Mouse (Mus musculus): ENCODE measurements around the gene Arhgap24. TPM values are rescaled to one million over a fixed set of nuclear protein-coding genes. Genes with fewer than 3 reads are reported as not detected.

Gene Arhgap24
- polyA plus RNA-seq, 1 experiment from 2014 or later: 12.0 TPM

DNA sequence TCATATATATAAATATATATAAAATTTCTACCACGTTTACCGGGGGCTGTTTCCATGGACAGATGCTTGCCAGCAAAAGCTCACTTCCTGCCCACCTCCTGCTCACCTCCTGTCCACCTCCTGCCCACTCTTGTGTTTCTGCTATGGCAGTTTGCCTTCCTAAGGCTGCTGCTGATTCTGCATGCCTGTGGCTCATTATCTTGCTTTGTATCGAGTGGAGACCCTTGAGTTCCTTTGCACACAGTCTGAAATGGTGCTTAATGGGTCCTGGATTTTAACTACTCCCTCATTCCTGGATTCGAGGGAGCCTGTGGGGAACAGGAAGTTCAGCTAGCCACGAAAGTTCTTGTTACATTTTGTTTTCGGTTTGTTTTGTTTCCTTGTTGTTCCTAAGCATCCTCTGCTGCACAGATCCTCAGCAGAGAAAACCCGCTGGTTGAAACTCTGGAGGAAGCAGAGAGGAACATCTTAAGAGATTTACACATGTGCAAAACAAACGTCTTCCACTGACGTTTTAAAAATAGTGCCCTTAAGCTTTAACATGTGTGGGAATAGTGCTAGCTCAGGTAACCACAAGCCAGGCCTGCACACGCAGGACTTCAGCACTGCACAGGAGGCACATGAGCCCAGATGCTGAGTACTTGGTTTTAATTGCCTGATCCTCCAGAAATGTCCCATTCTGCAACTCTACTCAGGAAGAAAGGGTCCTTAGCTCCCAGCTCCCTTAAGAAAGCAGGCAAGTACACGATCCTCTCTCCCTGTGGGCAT lies 69.9 kb downstream of the Arhgap24 start:
- Histone ChIP-seq H3K4me2 (ENCODE audit: low read depth, low read length) (no peak overlapping the region), H3K9ac (replicated peaks; ENCODE audit: low read depth, low read length) (no peak overlapping the region), H3K36me3 (ENCODE audit: control insufficient read depth, insufficient read depth, low read length) (no peaks in the 10 kb centered on the region), H3K9me3 (ENCODE audit: control insufficient read depth, low read length) (no peaks in the 10 kb centered on the region), H3K4me1 (ENCODE audit: control insufficient read depth, insufficient read depth, low read length) (no peaks in the 10 kb centered on the region), H3K27ac (ENCODE audit: low read depth, low read length) (no peak overlapping the region), H3K4me3 (ENCODE audit: low read depth, low read length) (no peak overlapping the region), H3K27me3 (ENCODE audit: control insufficient read depth, insufficient read depth, low read length) (no peaks in the 10 kb centered on the region)
- ATAC-seq (ENCODE audit: low read depth): no peak
- 65% methylated on average over 11 of the region's 11 CpGs for WGBS

DNA sequence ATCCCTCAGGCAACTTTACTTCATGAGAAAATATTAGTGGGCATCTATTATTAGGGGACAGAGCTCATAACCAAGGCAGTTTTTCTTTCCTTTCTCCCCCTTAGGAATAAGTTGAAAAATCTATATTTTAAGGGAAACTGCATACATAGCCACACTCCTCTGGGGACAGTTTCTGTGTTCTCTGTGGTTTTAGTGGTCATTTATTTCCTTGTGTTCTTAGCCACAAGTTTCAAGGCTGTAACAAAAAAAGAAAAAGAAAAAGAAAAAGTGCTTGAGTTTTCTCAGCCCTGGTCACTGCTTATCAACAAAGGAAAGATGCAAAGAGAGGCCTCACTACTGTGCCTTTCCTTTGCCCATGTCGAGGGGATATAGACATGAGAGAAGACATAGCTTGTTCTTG lies 71.3 kb downstream of the Arhgap24 start:
- Histone ChIP-seq H3K36me3 (ENCODE audit: control insufficient read depth, insufficient read depth, low read length) (no peaks in the 10 kb centered on the region), H3K4me3 (ENCODE audit: low read depth, low read length) (no peak overlapping the region), H3K9me3 (ENCODE audit: control insufficient read depth, low read length) (no peaks in the 10 kb centered on the region), H3K4me1 (ENCODE audit: control insufficient read depth, insufficient read depth, low read length) (no peaks in the 10 kb centered on the region), H3K4me2 (ENCODE audit: low read depth, low read length) (no peak overlapping the region), H3K9ac (replicated peaks; ENCODE audit: low read depth, low read length) (no peak overlapping the region), H3K27me3 (ENCODE audit: control insufficient read depth, insufficient read depth, low read length) (no peaks in the 10 kb centered on the region), H3K27ac (ENCODE audit: low read depth, low read length) (no peak overlapping the region)
- WGBS: 91% methylated on average over 1 of the region's 1 CpGs
- no peak for ATAC-seq (ENCODE audit: low read depth)

DNA sequence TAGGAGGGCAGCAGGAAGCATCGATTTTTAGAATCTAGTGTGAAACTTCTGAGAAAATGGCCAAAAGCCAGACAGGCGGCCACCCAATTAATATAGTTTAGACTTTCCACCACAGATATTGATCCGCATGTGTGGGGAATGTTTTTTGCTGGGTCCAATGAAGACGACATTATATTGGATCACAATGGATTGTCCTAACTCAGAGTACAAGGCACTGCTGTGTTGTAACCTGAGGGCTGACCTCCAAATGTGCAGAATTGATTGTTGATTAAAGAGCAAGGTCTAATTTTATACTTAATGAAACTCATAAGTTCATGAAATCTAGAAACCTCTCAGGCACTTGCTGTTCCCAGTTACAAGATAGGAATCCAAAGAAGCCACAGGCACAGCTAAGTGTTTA lies 74.8 kb downstream of the Arhgap24 start:
- no peaks in the 10 kb centered on the region for H3K9me3 ChIP-seq (ENCODE audit: control insufficient read depth, low read length)
- H3K9ac ChIP-seq (replicated peaks; ENCODE audit: low read depth, low read length): no peak overlapping the region
- H3K27ac ChIP-seq (ENCODE audit: low read depth, low read length): no peak overlapping the region
- no peak for ATAC-seq (ENCODE audit: low read depth)
- 95% methylated on average over 4 of the region's 4 CpGs for WGBS
- H3K4me2 ChIP-seq (ENCODE audit: low read depth, low read length): no peak overlapping the region
- H3K27me3 ChIP-seq (ENCODE audit: control insufficient read depth, insufficient read depth, low read length): no peaks in the 10 kb centered on the region
- no peaks in the 10 kb centered on the region for H3K4me1 ChIP-seq (ENCODE audit: control insufficient read depth, insufficient read depth, low read length)
- no peak overlapping the region for H3K4me3 ChIP-seq (ENCODE audit: low read depth, low read length)
- no peaks in the 10 kb centered on the region for H3K36me3 ChIP-seq (ENCODE audit: control insufficient read depth, insufficient read depth, low read length)

DNA sequence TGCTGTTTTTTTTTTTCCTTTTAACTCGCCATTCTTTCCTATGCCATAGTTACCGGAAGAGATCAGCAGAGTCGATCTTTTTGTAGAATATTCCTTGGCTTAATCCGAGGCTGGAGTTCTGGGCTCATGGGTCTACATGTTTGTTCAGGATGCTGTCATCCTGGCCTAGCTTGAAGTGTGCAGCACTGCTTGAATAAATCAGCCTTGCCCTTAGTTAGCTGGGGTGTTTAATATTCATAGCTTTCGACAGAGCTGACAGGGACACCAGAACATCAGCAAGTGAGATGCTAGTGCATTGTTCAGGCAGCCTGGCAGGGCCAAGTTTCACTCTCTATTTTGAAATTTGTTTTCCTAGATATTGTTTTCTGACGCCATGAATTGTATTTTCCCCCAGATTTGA lies 79.1 kb downstream of the Arhgap24 start:
- Histone ChIP-seq H3K27me3 (ENCODE audit: control insufficient read depth, insufficient read depth, low read length) (no peaks in the 10 kb centered on the region), H3K4me3 (ENCODE audit: low read depth, low read length) (no peak overlapping the region), H3K4me1 (ENCODE audit: control insufficient read depth, insufficient read depth, low read length) (no peaks in the 10 kb centered on the region), H3K27ac (ENCODE audit: low read depth, low read length) (no peak overlapping the region), H3K36me3 (ENCODE audit: control insufficient read depth, insufficient read depth, low read length) (no peaks in the 10 kb centered on the region), H3K9me3 (ENCODE audit: control insufficient read depth, low read length) (no peaks in the 10 kb centered on the region), H3K4me2 (ENCODE audit: low read depth, low read length) (no peak overlapping the region), H3K9ac (replicated peaks; ENCODE audit: low read depth, low read length) (no peak overlapping the region)
- 69% methylated on average over 6 of the region's 6 CpGs for WGBS
- no peak for ATAC-seq (ENCODE audit: low read depth)

DNA sequence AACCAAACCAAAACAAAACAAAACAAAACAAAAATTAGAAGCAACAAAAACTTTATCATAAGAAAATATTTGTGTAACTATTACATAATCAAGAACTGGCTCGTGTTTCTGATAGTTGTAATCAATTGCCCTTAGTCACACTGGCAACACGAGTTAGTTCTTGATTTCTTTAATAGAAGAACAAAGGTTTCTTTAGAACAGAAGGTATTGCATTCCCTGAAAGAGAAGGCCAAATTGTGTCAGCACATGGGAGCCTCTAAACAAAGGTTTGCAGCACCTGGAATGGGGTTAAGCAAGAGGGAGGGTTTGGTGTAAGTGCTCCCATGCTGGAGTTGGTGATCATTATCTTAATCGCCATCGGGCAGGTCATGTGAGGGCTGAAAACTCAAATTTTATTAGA lies 82.8 kb downstream of the Arhgap24 start:
- H3K27me3 ChIP-seq (ENCODE audit: control insufficient read depth, insufficient read depth, low read length): no peaks in the 10 kb centered on the region
- H3K4me2 ChIP-seq (ENCODE audit: low read depth, low read length): no peak overlapping the region
- 79% methylated on average over 4 of the region's 4 CpGs for WGBS
- H3K36me3 ChIP-seq (ENCODE audit: control insufficient read depth, insufficient read depth, low read length): no peaks in the 10 kb centered on the region
- H3K9me3 ChIP-seq (ENCODE audit: control insufficient read depth, low read length): no peaks in the 10 kb centered on the region
- no peak overlapping the region for H3K9ac ChIP-seq (replicated peaks; ENCODE audit: low read depth, low read length)
- no peak overlapping the region for H3K27ac ChIP-seq (ENCODE audit: low read depth, low read length)
- no peaks in the 10 kb centered on the region for H3K4me1 ChIP-seq (ENCODE audit: control insufficient read depth, insufficient read depth, low read length)
- no peak overlapping the region for H3K4me3 ChIP-seq (ENCODE audit: low read depth, low read length)
- ATAC-seq (ENCODE audit: low read depth): no peak

DNA sequence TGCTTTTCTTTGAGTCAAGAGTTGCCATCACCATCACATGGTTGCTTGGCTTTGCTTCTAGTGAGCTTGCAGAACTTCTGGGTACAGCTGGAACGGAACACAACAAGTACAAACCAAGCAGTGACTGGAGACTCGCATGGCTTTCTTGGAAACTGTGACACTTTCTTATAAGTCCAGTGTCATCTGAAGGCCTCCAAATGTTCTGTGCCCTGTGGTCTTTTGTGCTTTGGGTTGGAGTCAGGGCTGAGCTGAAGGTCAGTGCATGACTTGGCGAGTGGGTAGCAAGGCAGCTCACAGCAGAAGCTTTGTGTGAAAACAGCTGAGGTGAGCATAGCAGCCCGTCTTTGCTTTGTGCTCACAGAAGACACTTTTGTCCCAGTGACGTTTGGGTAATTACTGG lies 87.6 kb downstream of the Arhgap24 start:
- H3K27ac ChIP-seq (ENCODE audit: low read depth, low read length): no peak overlapping the region
- H3K9ac ChIP-seq (replicated peaks; ENCODE audit: low read depth, low read length): no peak overlapping the region
- H3K36me3 ChIP-seq (ENCODE audit: control insufficient read depth, insufficient read depth, low read length): no peaks in the 10 kb centered on the region
- H3K4me3 ChIP-seq (ENCODE audit: low read depth, low read length): no peak overlapping the region
- no peaks in the 10 kb centered on the region for H3K27me3 ChIP-seq (ENCODE audit: control insufficient read depth, insufficient read depth, low read length)
- H3K4me1 ChIP-seq (ENCODE audit: control insufficient read depth, insufficient read depth, low read length): no peaks in the 10 kb centered on the region
- no peaks in the 10 kb centered on the region for H3K9me3 ChIP-seq (ENCODE audit: control insufficient read depth, low read length)
- 69% methylated on average over 5 of the region's 5 CpGs for WGBS
- no peak overlapping the region for H3K4me2 ChIP-seq (ENCODE audit: low read depth, low read length)
- no peak for ATAC-seq (ENCODE audit: low read depth)

DNA sequence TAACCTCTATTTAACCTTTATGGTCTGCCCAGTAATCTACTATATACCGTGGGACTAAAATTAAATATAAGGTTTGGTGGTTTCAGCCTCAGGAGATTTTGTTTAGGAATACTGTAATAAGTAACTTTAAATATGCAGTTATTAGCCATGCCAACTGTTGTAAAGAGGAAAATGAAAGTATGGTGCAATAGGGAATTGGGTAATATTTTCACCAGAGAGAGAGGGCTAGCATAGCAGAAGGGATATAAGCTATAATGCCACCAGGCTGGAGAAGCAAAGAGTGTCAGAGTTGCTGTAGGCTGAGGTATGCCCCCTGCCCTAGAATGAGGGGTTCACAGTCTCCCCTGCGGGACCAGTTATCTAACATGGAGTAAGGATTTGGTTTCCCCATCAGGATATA lies 90.3 kb downstream of the Arhgap24 start:
- H3K27me3 ChIP-seq (ENCODE audit: control insufficient read depth, insufficient read depth, low read length): no peaks in the 10 kb centered on the region
- WGBS: 86% methylated on average over 2 of the region's 2 CpGs
- no peaks in the 10 kb centered on the region; the same call in 1 of the 2 replicates for H3K9me3 ChIP-seq (ENCODE audit: control insufficient read depth, low read length)
- no peak for ATAC-seq (ENCODE audit: low read depth)
- no peaks in the 10 kb centered on the region for H3K36me3 ChIP-seq (ENCODE audit: control insufficient read depth, insufficient read depth, low read length)
- no peak overlapping the region for H3K9ac ChIP-seq (replicated peaks; ENCODE audit: low read depth, low read length)
- no peak overlapping the region for H3K4me3 ChIP-seq (ENCODE audit: low read depth, low read length)
- H3K4me2 ChIP-seq (ENCODE audit: low read depth, low read length): no peak overlapping the region
- no peaks in the 10 kb centered on the region for H3K4me1 ChIP-seq (ENCODE audit: control insufficient read depth, insufficient read depth, low read length)
- H3K27ac ChIP-seq (ENCODE audit: low read depth, low read length): no peak overlapping the region

DNA sequence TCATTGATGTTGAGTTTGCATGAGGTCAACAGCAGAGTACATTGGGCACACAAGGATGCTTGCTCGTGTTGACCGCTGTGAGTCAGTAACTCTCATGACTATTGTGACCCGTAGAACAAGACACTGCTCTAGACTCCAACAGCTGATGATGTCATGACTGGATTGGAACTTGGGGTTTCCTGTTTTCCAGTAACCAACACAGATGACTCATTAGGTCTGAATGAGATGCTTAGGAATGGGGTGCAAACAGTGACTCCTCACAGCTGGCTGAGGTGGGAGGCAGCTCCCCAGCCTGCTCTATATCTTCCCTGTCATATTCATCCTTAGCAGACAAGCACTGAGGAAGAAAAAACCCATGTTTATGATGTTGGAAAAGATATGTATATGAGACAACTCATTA lies 95.6 kb downstream of the Arhgap24 start:
- H3K9me3 ChIP-seq (ENCODE audit: control insufficient read depth, low read length): no peaks in the 10 kb centered on the region; the same call in 1 of the 2 replicates
- no peaks in the 10 kb centered on the region for H3K36me3 ChIP-seq (ENCODE audit: control insufficient read depth, insufficient read depth, low read length)
- H3K4me3 ChIP-seq (ENCODE audit: low read depth, low read length): no peak overlapping the region
- no peaks in the 10 kb centered on the region for H3K4me1 ChIP-seq (ENCODE audit: control insufficient read depth, insufficient read depth, low read length)
- ATAC-seq (ENCODE audit: low read depth): no peak
- H3K27ac ChIP-seq (ENCODE audit: low read depth, low read length): no peak overlapping the region
- 96% methylated on average over 3 of the region's 3 CpGs for WGBS
- no peak overlapping the region for H3K9ac ChIP-seq (replicated peaks; ENCODE audit: low read depth, low read length)
- H3K27me3 ChIP-seq (ENCODE audit: control insufficient read depth, insufficient read depth, low read length): no peaks in the 10 kb centered on the region
- no peak overlapping the region for H3K4me2 ChIP-seq (ENCODE audit: low read depth, low read length)

DNA sequence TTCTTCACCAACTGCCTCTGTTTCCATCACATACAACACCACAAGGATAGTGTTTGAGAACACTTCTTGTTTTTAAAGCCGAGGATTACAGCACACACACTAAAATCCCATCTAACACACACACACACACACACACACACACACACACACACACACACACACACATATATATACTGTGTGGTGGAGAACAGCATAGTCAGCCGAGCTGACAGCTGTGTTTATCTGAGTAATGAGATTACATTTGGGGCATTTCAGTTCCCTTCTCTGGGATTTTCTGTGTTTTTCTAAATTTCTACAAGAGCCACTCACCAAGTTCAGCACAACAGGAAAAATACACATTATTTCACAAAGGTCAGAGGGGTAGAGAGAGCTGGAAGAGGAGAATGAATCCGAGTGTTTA lies 96.5 kb downstream of the Arhgap24 start:
- Histone ChIP-seq H3K4me3 (ENCODE audit: low read depth, low read length) (no peak overlapping the region), H3K9me3 (ENCODE audit: control insufficient read depth, low read length) (no peaks in the 10 kb centered on the region; the same call in 1 of the 2 replicates), H3K27ac (ENCODE audit: low read depth, low read length) (no peak overlapping the region), H3K4me1 (ENCODE audit: control insufficient read depth, insufficient read depth, low read length) (no peaks in the 10 kb centered on the region), H3K36me3 (ENCODE audit: control insufficient read depth, insufficient read depth, low read length) (no peaks in the 10 kb centered on the region), H3K4me2 (ENCODE audit: low read depth, low read length) (no peak overlapping the region), H3K27me3 (ENCODE audit: control insufficient read depth, insufficient read depth, low read length) (no peaks in the 10 kb centered on the region), H3K9ac (replicated peaks; ENCODE audit: low read depth, low read length) (no peak overlapping the region)
- WGBS: 68% methylated on average over 3 of the region's 3 CpGs
- ATAC-seq (ENCODE audit: low read depth): no peak

Data from neural tube, embryonic 14.5 days (tissue).